In genomic region chr13:74462699-74463385, GRCm38 (mm10) we compare ENCODE assay signal across 8 mouse cellular contexts. TPM values are rescaled to one million over a fixed set of nuclear protein-coding genes. Genes with fewer than 3 reads are reported as not detected.
DNase-seq lines count a peak whose midpoint lies in the region; ATAC-seq lines count a peak whose summit lies in the region.

No protein-coding gene starts in this region.

- peak; percentile 89 for DNase-seq in Muller cell, postnatal 12 days (ENCODE audit: inconsistent ontology term)
- DNase-seq in cerebellum, adult 9-11 months: peak; percentile 83
- DNase-seq in frontal cortex, adult 2 months (ENCODE audit: extremely low spot score in 1 of 2, low spot score in 1 of 2): peak; percentile 64 to 86
- peak; percentile 81 for DNase-seq in hindbrain, embryonic 11.5 days (ENCODE audit: low spot score)
- DNase-seq in layer of hippocampus, postnatal 10 days (ENCODE audit: low spot score in 2 of 2): peak; percentile 74 to 79
- peak; percentile 90 for DNase-seq in lung, postnatal 10 days
- peak; percentile 74 for DNase-seq in ovary, postnatal 36 days (ENCODE audit: low spot score)
- DNase-seq in thymus, postnatal 25 days: peak; percentile 74

- peak overlapping the region; percentile 53 for H3K4me3 ChIP-seq in hindbrain, embryonic 11.5 days (ENCODE audit: low read depth, low read length)

- H3K9ac ChIP-seq in hindbrain, embryonic 11.5 days (ENCODE audit: low read depth, low read length): peak overlapping the region; percentile 64

- H3K4me2 ChIP-seq in hindbrain, embryonic 11.5 days (replicated peaks; ENCODE audit: low read depth, low read length): peak overlapping the region; percentile 65

- no peaks in the 10 kb centered on the region for H3K9me3 ChIP-seq in hindbrain, embryonic 11.5 days (ENCODE audit: control insufficient read depth, low read length)

- H3K27me3 ChIP-seq in hindbrain, embryonic 11.5 days (ENCODE audit: control insufficient read depth, insufficient read depth, low read length): no peaks in the 10 kb centered on the region

- no peaks in the 10 kb centered on the region for H3K4me1 ChIP-seq in hindbrain, embryonic 11.5 days (replicated peaks; ENCODE audit: control insufficient read depth, insufficient read depth, low read length)

- H3K36me3 ChIP-seq in hindbrain, embryonic 11.5 days (ENCODE audit: control insufficient read depth, insufficient read depth, low read length): no peaks in the 10 kb centered on the region

- peak overlapping the region; percentile 81 for H3K27ac ChIP-seq in hindbrain, embryonic 11.5 days (ENCODE audit: low read depth, low read length)

- WGBS in hindbrain, embryonic 11.5 days: under 1% methylated on average over 23 of the region's 23 CpGs

- ATAC-seq in hindbrain, embryonic 11.5 days (ENCODE audit: low FRiP score): peak; percentile 100

RNA-seq across cellular contexts. Expression of gene Zfp825, which starts 30.9 kb away (rescaled TPM):
- 7.4 and 7.7 TPM in 2 replicates for polyA plus RNA-seq in frontal cortex, adult 2 months (2012; rRNA removed)
- 19.1 and 21.6 TPM in 2 replicates for polyA plus RNA-seq in hindbrain, embryonic 11.5 days (2014; fragmentation: Nextera tagmentation; extraction: Ambion mirVana)
- 1 to 10 TPM; 4.9 to 8.4 TPM for total RNA-seq in layer of hippocampus, postnatal 10 days (2021)

Comparison
In these comparisons a context has a peak if more than half of its experiments do, and no peak if none do; other contexts are left out.
1. Peak in every context shown above with its lines: DNase-seq, ATAC-seq, H3K4me3 ChIP-seq and H3K27ac ChIP-seq.